Mouse (Mus musculus) stomach, embryonic 16.5 days (tissue): ENCODE measurements at regions not wholly inside any gene's neighbourhood (a gene's known extent, or its start where the extent isn't known, plus 50 kb on each side); places are given as distances from the start of the nearest gene placed in this dataset.
A peak's percentile ranks its signal among the peaks of the same experiment; 100 is the strongest.

ENCODE experiments used
- ATAC-seq: fragments of 200-750 bp; cut with Nextera tagmentation; 2 replicates; pipeline ENCODE4 v1.8.0; 2017; ENCODE audit warnings: moderate number of reproducible peaks, moderate TSS enrichment; ENCODE audit not compliant: insufficient read depth, low FRiP score
- H3K27ac ChIP-seq: fragments of 300-500 bp; sonication (generic); 2 replicates; pipeline ENCODE4 v1.5.1; 2014; ENCODE audit warnings: low read length
- H3K27me3 ChIP-seq: fragments of 300-500 bp; sonication (generic); 2 replicates; pipeline ENCODE4 v1.6.1; 2014; ENCODE audit warnings: low read length, control low read depth, mixed read lengths; ENCODE audit not compliant: control insufficient read depth, insufficient read depth
- H3K36me3 ChIP-seq: fragments of 300-500 bp; sonication (generic); 2 replicates; pipeline ENCODE4 v1.6.1; 2014; ENCODE audit warnings: low read length; ENCODE audit not compliant: control insufficient read depth, insufficient read depth
- H3K4me1 ChIP-seq: fragments of 300-500 bp; sonication (generic); 2 replicates; pipeline ENCODE4 v1.6.1; 2014; ENCODE audit warnings: low read length, control low read depth, mixed read lengths; ENCODE audit not compliant: control insufficient read depth, insufficient read depth
- H3K4me2 ChIP-seq: fragments of 300-500 bp; sonication (generic); 2 replicates; pipeline ENCODE4 v1.6.1; 2014; ENCODE audit warnings: low read depth, low read length, mixed read lengths
- H3K4me3 ChIP-seq: fragments of 300-500 bp; sonication (generic); replicated peaks from 2 replicates; pipeline ENCODE4 v1.5.1; 2014; ENCODE audit warnings: mild to moderate bottlenecking, low read length
- H3K9ac ChIP-seq: fragments of 300-500 bp; sonication (generic); 2 replicates; pipeline ENCODE4 v1.6.1; 2014; ENCODE audit warnings: low read length
- H3K9me3 ChIP-seq: fragments of 300-500 bp; sonication (generic); replicated peaks from 2 replicates; pipeline ENCODE4 v1.6.1; 2016; ENCODE audit warnings: low read length, control low read depth; ENCODE audit not compliant: control insufficient read depth
- WGBS: fragments of 180-500 bp; shearing (Covaris S2); extraction: QIAGEN DNeasy Blood & Tissue Kit; methylation state at CpG from one replicate; pipeline ENCODE4 v1.1.7; 2014; 5-methylcytosine and 5-hydroxymethylcytosine counted together

DNA sequence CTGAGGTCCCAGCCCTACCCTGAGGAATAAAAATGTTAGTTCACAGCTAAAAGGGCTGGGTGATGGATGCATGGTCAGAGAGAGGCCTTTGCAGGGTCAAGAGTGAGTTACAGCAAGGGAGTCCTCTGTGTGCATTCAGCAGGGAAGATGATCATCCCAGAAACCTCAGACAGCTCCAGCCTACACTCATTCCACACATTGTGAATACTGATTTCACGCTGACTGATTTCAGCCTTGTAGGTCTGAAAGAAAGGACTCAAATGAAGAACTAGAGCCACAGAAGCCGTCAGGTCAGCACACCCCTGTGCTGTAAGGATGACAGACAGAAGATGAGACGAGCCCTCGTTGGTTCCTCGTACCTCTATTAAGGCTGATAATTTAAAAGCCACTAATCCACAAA, 2858.0 kb upstream of the 5930422O12Rik start:
- no peak for ATAC-seq
- Histone ChIP-seq H3K4me1 (no peaks in the 10 kb centered on the region), H3K4me2 (no peak overlapping the region), H3K27me3 (no peaks in the 10 kb centered on the region), H3K9me3 (no peaks in the 10 kb centered on the region), H3K4me3 (no peak overlapping the region), H3K36me3 (no peaks in the 10 kb centered on the region), H3K27ac (no peak overlapping the region), H3K9ac (no peak overlapping the region)
- 47% methylated on average over 5 of the region's 5 CpGs for WGBS

GRCm38 (mm10) chr8:30587508-30587907, 2841.0 kb upstream of the 5930422O12Rik start:
- Histone ChIP-seq H3K4me1 (no peaks in the 10 kb centered on the region), H3K9me3 (no peaks in the 10 kb centered on the region), H3K27me3 (no peaks in the 10 kb centered on the region), H3K4me3 (no peak overlapping the region), H3K4me2 (no peak overlapping the region), H3K36me3 (no peaks in the 10 kb centered on the region), H3K9ac (no peak overlapping the region), H3K27ac (no peak overlapping the region)
- WGBS = 67% methylated on average over 5 of the region's 5 CpGs
- ATAC-seq = peak; percentile 73; the same call in 1 of the 2 replicates

- H3K9ac ChIP-seq = no peak overlapping the region
- ATAC-seq = no peak
- no peaks in the 10 kb centered on the region for H3K4me1 ChIP-seq
- H3K27me3 ChIP-seq = no peaks in the 10 kb centered on the region
- no peaks in the 10 kb centered on the region for H3K36me3 ChIP-seq
- WGBS = no CpG with 5 or more reads among the region's 1 CpGs
- no peak overlapping the region for H3K4me2 ChIP-seq
- H3K4me3 ChIP-seq = no peak overlapping the region
- H3K27ac ChIP-seq = no peak overlapping the region
- H3K9me3 ChIP-seq = no peaks in the 10 kb centered on the region
Observed at GRCm38 (mm10) chr8:30602421-30602820, 2826.1 kb upstream of the 5930422O12Rik start.

DNA sequence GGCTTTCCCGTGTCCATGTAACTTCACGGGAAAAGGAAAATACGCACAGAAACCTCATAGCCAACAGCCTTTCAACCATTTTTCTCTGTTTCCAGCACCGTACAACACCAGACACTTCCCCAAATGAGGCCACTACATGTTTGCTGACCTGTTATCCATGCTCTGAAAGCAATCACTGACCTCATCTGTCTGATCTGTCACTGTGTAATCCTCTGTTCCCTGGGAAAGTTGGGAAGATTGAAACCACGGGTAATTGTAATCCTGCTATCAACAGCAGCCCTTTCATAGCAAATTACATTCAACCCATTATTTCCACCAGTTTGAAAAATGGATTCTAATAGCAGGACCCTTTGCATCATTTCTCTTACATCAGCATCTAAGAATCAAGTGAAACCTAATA, 2798.2 kb upstream of the 5930422O12Rik start:
- no peak overlapping the region for H3K4me3 ChIP-seq
- H3K9me3 ChIP-seq = no peaks in the 10 kb centered on the region
- H3K27me3 ChIP-seq = no peaks in the 10 kb centered on the region
- ATAC-seq = no peak
- WGBS = 33% methylated on average over 5 of the region's 5 CpGs
- H3K27ac ChIP-seq = no peak overlapping the region
- no peak overlapping the region for H3K9ac ChIP-seq
- H3K4me2 ChIP-seq = no peak overlapping the region
- no peaks in the 10 kb centered on the region for H3K4me1 ChIP-seq
- H3K36me3 ChIP-seq = no peaks in the 10 kb centered on the region

DNA sequence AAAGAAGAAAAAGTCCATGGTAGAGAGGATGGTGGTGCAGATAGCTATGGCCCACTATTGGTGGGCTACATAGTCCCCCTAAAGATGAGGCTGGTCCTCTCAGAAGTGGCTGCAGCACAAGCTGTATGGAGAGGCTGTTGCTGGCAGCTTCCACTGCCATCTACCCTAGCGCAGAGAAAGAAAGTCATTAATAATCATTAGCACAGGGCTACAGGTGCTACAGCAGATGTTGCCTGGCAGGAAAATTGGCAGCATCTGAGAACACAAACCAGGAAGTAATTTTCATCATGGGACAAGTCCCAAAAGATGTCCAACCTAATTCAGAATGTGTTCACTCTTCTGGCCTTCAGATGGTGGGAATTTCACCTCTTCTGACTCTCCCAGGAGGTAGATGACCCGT, 2791.7 kb upstream of the 5930422O12Rik start:
- H3K9ac ChIP-seq = no peak overlapping the region
- no peak overlapping the region for H3K4me2 ChIP-seq
- H3K4me3 ChIP-seq = no peak overlapping the region
- H3K36me3 ChIP-seq = no peaks in the 10 kb centered on the region
- H3K9me3 ChIP-seq = no peaks in the 10 kb centered on the region
- ATAC-seq = no peak
- 69% methylated on average over 2 of the region's 2 CpGs for WGBS
- no peaks in the 10 kb centered on the region for H3K27me3 ChIP-seq
- H3K27ac ChIP-seq = no peak overlapping the region
- no peaks in the 10 kb centered on the region for H3K4me1 ChIP-seq

GRCm38 (mm10) chr8:30642866-30643690, 2785.4 kb upstream of the 5930422O12Rik start:
- Histone ChIP-seq H3K4me2 (no peak overlapping the region), H3K27me3 (no peaks in the 10 kb centered on the region), H3K4me1 (no peaks in the 10 kb centered on the region), H3K36me3 (no peaks in the 10 kb centered on the region), H3K4me3 (no peak overlapping the region), H3K27ac (no peak overlapping the region), H3K9ac (no peak overlapping the region), H3K9me3 (no peaks in the 10 kb centered on the region)
- WGBS = 50% methylated on average over 3 of the region's 3 CpGs
- no peak for ATAC-seq

GRCm38 (mm10) chr8:30648497-30648896, 2780.0 kb upstream of the 5930422O12Rik start:
- no peak for ATAC-seq
- H3K4me1 ChIP-seq = no peaks in the 10 kb centered on the region
- no peak overlapping the region for H3K4me3 ChIP-seq
- no peaks in the 10 kb centered on the region for H3K36me3 ChIP-seq
- H3K9me3 ChIP-seq = no peaks in the 10 kb centered on the region
- H3K9ac ChIP-seq = no peak overlapping the region
- no peaks in the 10 kb centered on the region for H3K27me3 ChIP-seq
- no peak overlapping the region for H3K4me2 ChIP-seq
- H3K27ac ChIP-seq = no peak overlapping the region

DNA sequence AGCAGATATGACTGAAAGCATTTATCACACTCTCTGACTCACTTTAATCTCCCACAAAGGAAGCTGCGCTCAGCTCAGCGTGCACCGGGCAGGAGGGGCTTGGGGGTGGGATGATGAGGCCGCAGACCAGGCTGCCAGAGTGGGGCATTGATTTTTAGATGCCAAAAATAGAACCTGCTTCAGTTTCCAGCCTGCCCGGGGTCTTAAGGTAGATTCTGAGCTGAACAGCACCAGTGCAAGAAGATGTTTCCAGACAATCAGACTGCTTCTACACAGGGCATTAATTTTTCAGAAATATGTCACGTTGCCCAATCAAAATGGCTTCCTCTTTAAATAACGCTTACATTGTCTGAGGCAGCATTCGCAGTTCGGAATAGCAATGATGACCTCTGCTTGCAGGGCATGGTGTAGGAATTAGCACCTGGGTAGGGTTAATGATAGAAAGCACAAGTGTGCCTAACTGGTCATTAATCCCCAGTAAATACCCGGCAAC, 2772.7 kb upstream of the 5930422O12Rik start:
- no peaks in the 10 kb centered on the region for H3K36me3 ChIP-seq
- H3K9ac ChIP-seq = no peak overlapping the region
- peaks cover 3% of the 10 kb centered on the region; the same call in 1 of the 2 replicates for H3K9me3 ChIP-seq
- ATAC-seq = no peak
- no peak overlapping the region for H3K27ac ChIP-seq
- WGBS = 56% methylated on average over 10 of the region's 10 CpGs
- no peak overlapping the region for H3K4me3 ChIP-seq
- no peak overlapping the region for H3K4me2 ChIP-seq
- no peaks in the 10 kb centered on the region for H3K4me1 ChIP-seq
- H3K27me3 ChIP-seq = no peaks in the 10 kb centered on the region

DNA sequence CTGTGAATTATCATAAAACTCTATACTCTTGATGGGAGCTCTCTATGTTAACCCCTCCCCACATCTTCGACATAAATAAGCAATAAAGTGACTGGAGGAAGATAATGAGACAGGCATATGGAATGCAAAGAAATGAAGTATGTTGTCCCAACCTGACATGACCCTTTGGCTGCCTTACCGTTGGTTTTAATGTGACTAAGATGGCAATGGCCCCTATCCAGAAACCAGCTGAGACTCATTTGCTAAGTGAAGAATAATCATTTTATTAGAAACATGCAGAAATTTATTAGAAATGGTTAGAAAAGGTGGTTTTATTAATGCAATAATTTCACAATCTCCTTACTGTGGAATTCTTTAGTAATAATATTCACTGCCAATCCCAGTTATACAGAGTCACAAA, 2767.2 kb upstream of the 5930422O12Rik start:
- no peak for ATAC-seq
- Histone ChIP-seq H3K4me3 (no peak overlapping the region), H3K27me3 (no peaks in the 10 kb centered on the region), H3K9ac (no peak overlapping the region), H3K4me1 (no peaks in the 10 kb centered on the region), H3K36me3 (no peaks in the 10 kb centered on the region), H3K9me3 (peaks cover 3% of the 10 kb centered on the region; the same call in 1 of the 2 replicates), H3K27ac (no peak overlapping the region), H3K4me2 (no peak overlapping the region)
- 49% methylated on average over 2 of the region's 2 CpGs for WGBS
